Mouse (Mus musculus) heart, postnatal 4 days (tissue): ENCODE measurements at regions not wholly inside any gene's neighbourhood (a gene's known extent, or its start where the extent isn't known, plus 50 kb on each side); places are given as distances from the start of the nearest gene placed in this dataset.
A peak's percentile ranks its signal among the peaks of the same experiment; 100 is the strongest.

Experiments used
- DNase-seq: peaks from one replicate; pipeline ENCODE4 v3.0.0; 2021

DNA sequence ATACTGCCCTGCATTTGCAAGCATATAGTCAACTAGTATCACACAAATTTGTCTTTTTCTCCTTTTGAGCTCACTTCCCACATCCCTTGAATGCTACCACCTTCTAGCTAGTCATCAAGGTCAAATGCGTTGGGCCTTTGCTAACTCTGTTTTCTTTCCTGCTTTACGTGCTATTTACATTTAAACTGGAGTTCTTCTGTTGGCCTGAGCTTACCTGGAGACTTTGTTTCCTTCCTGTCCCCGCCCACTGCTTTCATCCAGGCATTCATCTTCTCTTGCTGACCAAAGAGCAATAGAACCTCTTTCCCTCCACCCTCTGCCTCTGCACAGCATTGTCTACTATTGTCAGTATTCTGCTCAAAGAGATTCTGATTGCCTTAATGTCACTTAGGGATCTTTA is 237.0 kb downstream of the Papss1 start:
- DNase-seq: no peak

- DNase-seq: no peak
Observed at GRCm38 (mm10) chr3:131802841-131803240, 238.3 kb downstream of the Papss1 start.

GRCm38 (mm10) chr3:131808127-131808526 is 243.6 kb downstream of the Papss1 start:
- DNase-seq: no peak

GRCm38 (mm10) chr3:131812968-131813367 is 248.4 kb downstream of the Papss1 start:
- DNase-seq: no peak

GRCm38 (mm10) chr3:131818806-131819205 is 254.2 kb downstream of the Papss1 start:
- DNase-seq: no peak

GRCm38 (mm10) chr3:131857442-131857841 is 227.7 kb upstream of the Dkk2 start:
- no peak for DNase-seq

- no peak for DNase-seq
Observed at GRCm38 (mm10) chr3:131859083-131859482, 226.0 kb upstream of the Dkk2 start.

DNA sequence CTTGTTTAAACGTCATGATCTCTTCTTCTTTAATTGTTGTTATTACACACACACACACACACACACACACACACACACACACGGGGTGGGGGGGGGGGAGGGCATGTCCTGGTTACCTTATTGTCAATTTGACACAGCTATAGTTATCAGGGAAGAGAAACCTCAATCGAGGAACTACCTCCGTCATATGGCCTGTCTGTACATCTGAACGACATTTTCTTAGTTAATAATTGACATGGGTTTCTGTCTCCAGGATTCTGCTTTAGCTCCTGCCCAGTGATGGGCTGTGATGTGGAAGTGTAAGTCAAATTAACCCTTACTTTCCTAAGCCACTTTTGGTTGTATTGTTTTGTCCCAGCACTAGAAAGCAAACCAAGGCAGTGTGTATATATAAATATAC is 220.0 kb upstream of the Dkk2 start:
- no peak for DNase-seq

- DNase-seq: no peak
Observed at GRCm38 (mm10) chr3:131867266-131867665, 217.8 kb upstream of the Dkk2 start.

- DNase-seq: no peak
Observed at GRCm38 (mm10) chr3:131868219-131868964, 216.7 kb upstream of the Dkk2 start.

GRCm38 (mm10) chr3:131869306-131869705 is 215.8 kb upstream of the Dkk2 start:
- no peak for DNase-seq

DNA sequence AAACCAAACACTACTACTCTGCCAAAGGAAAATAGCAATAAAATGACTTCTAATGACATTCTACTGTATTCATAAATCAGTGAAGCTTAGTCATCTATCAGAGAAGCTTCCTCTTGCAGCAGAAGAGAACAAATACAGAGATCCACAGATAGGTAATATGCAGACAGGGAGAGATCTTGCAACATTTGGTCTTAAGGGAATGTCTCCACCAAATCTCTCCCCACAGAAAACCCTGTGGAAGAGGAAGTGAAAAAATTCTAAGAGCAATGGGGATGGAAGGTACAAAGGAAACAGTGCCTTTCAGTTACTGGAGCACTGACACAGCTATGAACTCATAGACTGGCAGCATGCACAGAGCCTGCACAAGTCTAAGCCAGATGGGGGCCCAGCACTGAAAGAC is 202.4 kb upstream of the Dkk2 start:
- no peak for DNase-seq

- DNase-seq: peak; percentile 24
Observed at GRCm38 (mm10) chr3:131886470-131886869, 198.6 kb upstream of the Dkk2 start.

DNA sequence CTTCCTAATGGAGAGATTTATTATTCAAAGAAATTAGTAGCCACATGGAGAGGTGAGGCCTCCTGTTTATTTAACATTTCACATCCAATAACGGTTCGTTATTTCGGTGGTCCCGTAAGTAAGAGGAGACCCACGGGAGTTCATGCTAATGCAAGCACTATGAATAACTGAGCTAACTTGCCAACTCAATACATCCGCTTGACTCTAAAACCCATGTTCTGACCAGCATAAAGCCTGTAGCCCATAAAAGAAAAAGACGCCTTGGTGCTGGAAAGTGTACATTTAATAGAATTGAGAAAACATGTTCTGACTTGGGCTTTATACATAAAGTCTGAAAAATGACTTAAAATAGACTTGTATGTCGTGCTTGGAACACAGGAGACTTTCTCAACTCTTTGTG is 198.1 kb upstream of the Dkk2 start:
- no peak for DNase-seq

DNA sequence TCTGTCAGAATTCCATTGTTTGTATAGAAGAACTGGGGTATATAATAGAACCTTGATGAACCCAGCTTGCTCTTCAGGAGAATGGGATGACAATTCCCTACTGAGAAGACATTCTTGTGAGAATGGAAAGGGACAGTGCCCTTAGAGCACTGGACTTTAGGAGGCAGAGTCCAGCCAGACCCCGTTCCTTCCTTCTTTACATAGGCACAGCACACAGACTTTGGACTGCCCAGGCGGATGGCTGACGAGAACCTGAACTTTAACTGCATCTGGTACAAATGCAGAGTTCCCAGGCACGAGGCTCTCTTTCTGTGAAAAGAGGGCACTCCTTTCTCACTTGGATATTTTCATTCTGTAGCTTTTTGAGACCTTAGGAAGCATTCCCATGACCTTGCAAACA is 197.4 kb upstream of the Dkk2 start:
- no peak for DNase-seq

GRCm38 (mm10) chr3:131891941-131892340 is 193.2 kb upstream of the Dkk2 start:
- no peak for DNase-seq

DNA sequence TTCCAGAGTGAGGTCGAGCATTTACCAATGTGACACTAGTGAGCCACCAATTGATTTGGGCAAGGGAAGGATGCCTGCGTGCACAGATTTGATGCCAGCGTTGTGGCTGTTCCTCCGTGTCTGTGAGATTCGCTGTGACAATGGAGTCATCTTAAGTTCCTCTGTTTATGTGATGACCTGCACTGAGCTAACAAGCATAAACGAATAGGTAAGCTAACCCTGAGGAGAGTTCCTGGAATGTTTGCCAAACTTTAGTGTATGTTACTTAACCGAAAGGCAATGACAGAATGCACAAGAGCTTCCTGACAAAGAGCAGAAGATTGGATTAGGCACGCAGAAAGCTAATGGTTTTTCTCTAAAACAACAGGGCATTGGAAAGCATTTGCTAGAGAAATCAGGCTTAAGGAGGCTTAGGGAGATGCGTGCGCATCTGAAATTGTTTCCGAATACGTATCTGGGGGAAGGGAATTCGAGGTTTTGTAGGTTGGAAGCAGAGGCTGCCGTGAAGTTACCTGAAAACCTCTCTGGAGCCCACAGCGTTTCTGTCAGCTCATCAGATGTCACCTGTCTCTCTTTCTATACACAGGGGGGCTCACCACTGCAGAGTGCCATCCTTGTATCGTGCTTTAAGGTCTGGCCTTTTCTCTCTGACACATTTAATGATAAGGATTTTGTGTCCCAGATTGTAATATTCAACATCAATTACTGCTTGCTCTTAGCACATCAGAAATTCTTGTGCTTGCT is 191.9 kb upstream of the Dkk2 start:
- no peak for DNase-seq

GRCm38 (mm10) chr3:131895057-131895456 is 190.0 kb upstream of the Dkk2 start:
- DNase-seq: no peak

DNA sequence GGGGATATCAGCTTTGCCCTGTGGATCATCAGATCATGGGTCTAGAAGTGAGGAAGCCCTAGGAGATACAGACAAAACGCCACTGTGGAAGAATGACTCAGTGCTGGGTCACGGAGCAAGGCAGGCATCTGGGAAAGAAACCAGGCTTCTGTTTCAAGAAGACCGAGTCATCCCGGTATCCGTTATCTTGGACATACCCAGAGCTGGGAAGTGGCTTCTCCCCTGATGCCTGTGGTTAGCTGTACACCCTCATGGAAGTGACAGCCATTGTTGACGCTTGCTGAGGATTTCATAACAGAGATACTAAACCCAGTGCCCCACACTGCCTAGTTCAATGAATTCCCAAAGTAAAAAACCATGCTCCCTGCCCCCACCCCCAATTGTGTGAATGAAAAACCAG is 171.6 kb upstream of the Dkk2 start:
- DNase-seq: no peak

- no peak for DNase-seq
Observed at GRCm38 (mm10) chr3:131914372-131914771, 170.7 kb upstream of the Dkk2 start.

- DNase-seq: no peak
Observed at GRCm38 (mm10) chr3:131914997-131915396, 170.1 kb upstream of the Dkk2 start.

DNA sequence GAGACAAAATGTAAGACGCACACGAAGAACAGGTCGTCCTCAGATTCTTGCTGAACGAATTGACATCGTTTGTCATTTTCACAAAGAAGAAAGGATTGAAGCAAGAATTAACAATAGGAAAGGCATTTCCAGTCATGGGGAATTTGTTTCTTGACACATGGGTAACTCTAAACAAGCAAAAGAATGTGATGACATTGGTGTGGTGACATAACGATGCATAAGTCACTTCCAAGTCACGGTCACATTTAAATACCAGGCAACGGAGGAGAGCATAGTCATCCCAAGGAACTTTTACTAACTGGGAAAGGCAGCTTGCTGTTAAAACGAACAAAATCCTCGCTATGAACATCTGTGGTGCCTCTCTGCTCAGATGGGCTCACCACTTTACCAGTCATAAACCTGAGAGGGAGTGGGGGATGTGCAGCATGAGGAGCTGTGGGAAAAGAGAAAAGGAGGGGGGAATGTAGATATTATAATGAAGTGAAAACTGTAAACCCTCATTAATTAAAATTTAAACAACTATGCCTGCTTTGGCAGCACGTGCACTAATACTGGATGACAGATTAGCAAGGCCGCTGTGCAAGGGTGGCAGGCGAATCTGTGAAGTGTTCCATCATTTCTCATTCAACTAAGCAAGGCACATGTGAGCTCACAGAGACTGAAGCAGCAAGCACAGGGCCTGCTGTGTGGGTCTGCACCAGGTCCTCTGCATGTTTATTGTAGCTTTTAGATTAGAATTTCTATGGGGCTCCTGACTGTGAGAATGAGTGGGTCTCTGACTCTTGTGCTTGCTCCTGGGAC is 167.2 kb upstream of the Dkk2 start:
- DNase-seq: no peak

- DNase-seq: peak; percentile 7
Observed at GRCm38 (mm10) chr3:131919476-131919875, 165.6 kb upstream of the Dkk2 start.
